Mouse (Mus musculus) embryonic facial prominence, embryonic 14.5 days (tissue): ENCODE data around the gene Draxin. TPM values are rescaled to one million over a fixed set of nuclear protein-coding genes. Genes with fewer than 3 reads are reported as not detected.
"Not testable (repeated sequence)": the region's sequence is repeated elsewhere in the genome, so short reads cannot be mapped to it uniquely, and the experiment has no call there.

Experiments used
- ATAC-seq: fragments of 200-750 bp; cut with Nextera tagmentation; 2 replicates; pipeline ENCODE4 v1.8.0; 2017; ENCODE audit warnings: low read depth, moderate number of reproducible peaks, moderate TSS enrichment
- DNase-seq: peaks from one replicate; pipeline ENCODE4 v3.0.0-alpha.2; 2015; ENCODE audit warnings: low spot score
- H3K27ac ChIP-seq: fragments of 300-500 bp; sonication (generic); replicated peaks from 2 replicates; pipeline ENCODE4 v1.5.1; 2014; ENCODE audit warnings: low read depth, mild to moderate bottlenecking, low read length, moderate library complexity
- H3K27me3 ChIP-seq: fragments of 300-500 bp; sonication (generic); replicated peaks from 2 replicates; pipeline ENCODE4 v1.6.1; 2014; ENCODE audit warnings: low read length; ENCODE audit not compliant: control insufficient read depth, insufficient read depth
- H3K36me3 ChIP-seq: fragments of 300-500 bp; sonication (generic); 2 replicates; pipeline ENCODE4 v1.6.1; 2014; ENCODE audit warnings: low read length, mixed read lengths; ENCODE audit not compliant: control insufficient read depth, insufficient read depth
- H3K4me1 ChIP-seq: fragments of 300-500 bp; sonication (generic); 2 replicates; pipeline ENCODE4 v1.6.1; 2014; ENCODE audit warnings: antibody characterized with exemption, low read length; ENCODE audit not compliant: control insufficient read depth, insufficient read depth
- H3K4me2 ChIP-seq: fragments of 300-500 bp; sonication (generic); 2 replicates; pipeline ENCODE4 v1.6.1; 2014; ENCODE audit warnings: low read depth, mild to moderate bottlenecking, low read length, moderate library complexity, mixed read lengths
- H3K4me3 ChIP-seq: fragments of 300-500 bp; sonication (generic); 2 replicates; pipeline ENCODE4 v1.5.1; 2014; ENCODE audit warnings: low read depth, mild to moderate bottlenecking, low read length
- H3K9ac ChIP-seq: fragments of 300-500 bp; sonication (generic); 2 replicates; pipeline ENCODE4 v1.6.1; 2014; ENCODE audit warnings: low read depth, mild to moderate bottlenecking, low read length, moderate library complexity, mixed read lengths
- H3K9me3 ChIP-seq: fragments of 300-500 bp; sonication (generic); 2 replicates; pipeline ENCODE4 v1.6.1; 2016; ENCODE audit warnings: low read length; ENCODE audit not compliant: control insufficient read depth
- WGBS: fragments of 180-500 bp; shearing (Covaris S2); extraction: QIAGEN DNeasy Blood & Tissue Kit; methylation state at CpG from one replicate; pipeline ENCODE4 v1.1.7; 2014; 5-methylcytosine and 5-hydroxymethylcytosine counted together
- polyA plus RNA-seq: library from polyadenylated mRNA; unstranded; fragments of >200 nt; fragmentation: Nextera tagmentation; extraction: Ambion mirVana; gene quantifications from 2 replicates; pipeline ENCODE4 v1.2.1, GENCODE M21; 2014

The Draxin gene
- polyA plus RNA-seq, 1 experiment from 2014 or later = 0.56 TPM

GRCm38 (mm10) chr4:148056801-148057200, 73.7 kb downstream of the Draxin start:
- ATAC-seq = no peak
- no peak overlapping the region for H3K4me2 ChIP-seq
- 81% methylated on average over 4 of the region's 4 CpGs for WGBS
- H3K9me3 ChIP-seq = no peaks in the 10 kb centered on the region
- H3K9ac ChIP-seq = no peak overlapping the region
- H3K36me3 ChIP-seq = peaks cover 66% of the 10 kb centered on the region
- H3K27ac ChIP-seq = no peak overlapping the region
- H3K27me3 ChIP-seq = no peaks in the 10 kb centered on the region
- no peak overlapping the region for H3K4me3 ChIP-seq
- no peaks in the 10 kb centered on the region for H3K4me1 ChIP-seq
- DNase-seq = no peak

DNA sequence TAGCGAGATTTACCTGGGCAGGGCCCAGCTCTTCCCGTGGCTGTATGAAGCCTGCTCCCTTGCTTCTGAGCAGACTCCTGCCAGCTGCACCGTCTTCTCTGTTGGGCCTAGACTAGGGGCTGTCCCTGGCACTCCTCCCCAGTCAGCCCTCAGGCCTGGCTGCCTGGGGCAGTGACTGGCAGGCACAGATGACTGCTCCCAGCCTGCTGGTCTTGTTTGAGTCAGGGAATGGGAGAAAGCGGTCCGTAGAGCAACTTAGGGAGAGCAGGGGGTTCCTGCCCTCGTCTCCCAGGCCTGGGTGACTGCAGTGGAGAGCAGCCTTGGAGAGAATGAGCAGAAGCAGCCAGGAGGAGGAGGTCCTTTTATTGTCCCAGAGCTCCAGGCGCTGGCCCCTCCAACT, 74.3 kb downstream of the Draxin start:
- 89% methylated on average over 7 of the region's 7 CpGs for WGBS
- no peak for ATAC-seq
- H3K36me3 ChIP-seq = peaks cover 71% of the 10 kb centered on the region

GRCm38 (mm10) chr4:148054961-148055695, 75.4 kb downstream of the Draxin start:
- WGBS = 90% methylated on average over 19 of the region's 21 CpGs
- Histone ChIP-seq H3K4me3 (no peak overlapping the region), H3K9ac (no peak overlapping the region), H3K36me3 (peaks cover 83% of the 10 kb centered on the region), H3K27ac (no peak overlapping the region), H3K27me3 (no peaks in the 10 kb centered on the region), H3K4me2 (no peak overlapping the region), H3K9me3 (no peaks in the 10 kb centered on the region), H3K4me1 (no peaks in the 10 kb centered on the region)
- DNase-seq = no peak
- no peak for ATAC-seq

More for the DNA sequence above, 74.3 kb downstream of the Draxin start:
- no peak overlapping the region for H3K4me3 ChIP-seq
- H3K9ac ChIP-seq = no peak overlapping the region
- H3K4me1 ChIP-seq = no peaks in the 10 kb centered on the region
- no peaks in the 10 kb centered on the region for H3K9me3 ChIP-seq
- H3K27ac ChIP-seq = no peak overlapping the region
- peak; percentile 23 for DNase-seq
- no peaks in the 10 kb centered on the region for H3K27me3 ChIP-seq
- no peak overlapping the region for H3K4me2 ChIP-seq

DNA sequence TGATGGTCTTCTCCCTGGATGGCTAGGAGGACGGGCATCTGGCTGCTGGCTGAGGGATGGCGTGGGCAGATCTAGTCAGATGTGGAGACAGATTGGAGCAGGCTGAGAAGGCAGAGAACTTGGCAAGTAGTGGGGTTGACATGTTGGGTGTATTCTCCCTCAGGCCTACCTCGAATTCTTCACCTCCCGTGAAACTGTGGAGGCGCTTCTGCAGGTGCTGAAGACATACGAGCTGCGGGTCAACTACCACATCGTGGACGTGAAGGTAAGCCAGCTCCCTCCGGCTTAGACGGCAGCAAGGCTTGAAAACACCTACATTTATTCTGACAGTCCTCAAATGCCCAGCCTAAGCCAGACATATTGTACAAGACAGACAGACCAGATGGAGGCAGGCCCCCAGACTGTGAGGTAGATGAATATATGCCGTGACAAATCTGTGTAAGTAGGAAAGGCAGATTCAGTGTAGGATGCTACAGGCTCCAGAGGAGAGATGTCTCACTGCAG, 77.0 kb downstream of the Draxin start:
- no peaks in the 10 kb centered on the region for H3K9me3 ChIP-seq
- no peak overlapping the region for H3K4me2 ChIP-seq
- no peak overlapping the region for H3K9ac ChIP-seq
- H3K27me3 ChIP-seq = no peaks in the 10 kb centered on the region
- no peak overlapping the region for H3K4me3 ChIP-seq
- 91% methylated on average over 12 of the region's 12 CpGs for WGBS
- DNase-seq (no peak), ATAC-seq (no peak)
- H3K27ac ChIP-seq = no peak overlapping the region
- peaks cover 99% of the 10 kb centered on the region for H3K36me3 ChIP-seq
- no peaks in the 10 kb centered on the region for H3K4me1 ChIP-seq

GRCm38 (mm10) chr4:148052976-148053375, 77.5 kb downstream of the Draxin start:
- H3K9ac ChIP-seq = no peak overlapping the region
- WGBS = 77% methylated on average over 2 of the region's 2 CpGs
- peaks cover 100% of the 10 kb centered on the region for H3K36me3 ChIP-seq
- H3K4me2 ChIP-seq = no peak overlapping the region
- ATAC-seq (no peak), DNase-seq (no peak)
- H3K9me3 ChIP-seq = no peaks in the 10 kb centered on the region
- no peak overlapping the region for H3K27ac ChIP-seq
- H3K27me3 ChIP-seq = no peaks in the 10 kb centered on the region
- no peaks in the 10 kb centered on the region for H3K4me1 ChIP-seq
- H3K4me3 ChIP-seq = no peak overlapping the region

DNA sequence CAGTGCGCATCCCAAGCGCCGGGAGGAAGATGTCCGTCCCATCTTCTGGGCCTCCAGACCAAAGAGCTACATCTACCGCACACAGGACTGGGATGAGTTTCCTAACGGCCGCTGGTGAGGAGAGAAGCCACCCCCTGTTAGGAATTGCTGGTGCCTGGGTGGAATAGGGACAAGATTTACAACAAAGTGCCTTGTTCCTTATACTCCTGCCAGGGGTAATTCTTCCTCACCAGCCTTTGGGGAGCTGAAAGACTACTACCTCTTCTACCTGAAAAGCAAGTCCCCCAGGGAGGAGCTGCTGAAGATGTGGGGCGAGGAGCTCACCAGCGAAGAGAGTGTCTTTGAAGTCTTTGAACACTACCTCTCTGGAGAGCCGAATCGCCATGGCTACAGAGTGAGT, 78.6 kb downstream of the Draxin start:
- Histone ChIP-seq H3K9ac (no peak overlapping the region), H3K4me3 (no peak overlapping the region), H3K27ac (no peak overlapping the region), H3K36me3 (peaks cover 98% of the 10 kb centered on the region), H3K4me2 (no peak overlapping the region), H3K4me1 (no peaks in the 10 kb centered on the region), H3K27me3 (no peaks in the 10 kb centered on the region), H3K9me3 (no peaks in the 10 kb centered on the region)
- ATAC-seq (no peak), DNase-seq (no peak)
- 90% methylated on average over 11 of the region's 11 CpGs for WGBS

DNA sequence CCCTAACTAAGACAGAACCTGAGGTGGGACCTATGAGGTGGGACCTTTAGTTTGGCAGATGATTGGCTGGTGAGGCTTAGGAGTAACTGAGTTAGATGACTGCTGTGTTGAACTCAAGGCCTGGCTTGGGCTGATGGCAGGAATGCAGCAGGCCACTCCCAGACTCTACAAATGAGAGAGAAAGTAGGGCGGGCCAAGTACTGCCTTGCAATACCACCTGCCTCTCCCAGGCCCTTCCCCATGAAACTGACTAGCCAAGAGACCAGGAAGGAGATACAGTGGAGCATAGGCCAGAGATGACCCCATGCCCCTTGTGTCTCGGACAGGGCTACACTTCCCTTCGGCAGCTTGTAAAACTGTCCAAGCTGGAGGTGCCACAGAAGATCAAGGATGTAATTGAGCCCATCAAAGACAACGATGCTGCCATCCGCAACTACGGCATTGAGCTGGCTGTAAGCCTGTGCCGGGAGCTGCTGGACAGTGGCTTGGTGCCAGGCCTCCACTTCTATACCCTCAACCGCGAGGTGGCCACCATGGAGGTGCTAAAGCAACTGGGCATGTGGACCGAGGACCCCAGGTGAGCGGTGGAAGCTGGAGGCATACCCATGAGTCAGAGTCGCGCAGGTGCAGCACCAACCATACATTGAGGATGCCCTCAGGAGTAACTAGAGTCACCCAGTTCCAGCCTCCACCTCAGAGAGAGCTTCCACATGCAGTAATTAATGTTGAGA, 79.3 kb downstream of the Draxin start:
- Histone ChIP-seq H3K36me3 (peaks cover 95% of the 10 kb centered on the region), H3K4me1 (no peaks in the 10 kb centered on the region), H3K4me2 (no peak overlapping the region), H3K27me3 (no peaks in the 10 kb centered on the region), H3K9me3 (no peaks in the 10 kb centered on the region), H3K27ac (no peak overlapping the region), H3K9ac (no peak overlapping the region), H3K4me3 (no peak overlapping the region)
- 94% methylated on average over 11 of the region's 13 CpGs for WGBS
- DNase-seq (no peak), ATAC-seq (no peak)

DNA sequence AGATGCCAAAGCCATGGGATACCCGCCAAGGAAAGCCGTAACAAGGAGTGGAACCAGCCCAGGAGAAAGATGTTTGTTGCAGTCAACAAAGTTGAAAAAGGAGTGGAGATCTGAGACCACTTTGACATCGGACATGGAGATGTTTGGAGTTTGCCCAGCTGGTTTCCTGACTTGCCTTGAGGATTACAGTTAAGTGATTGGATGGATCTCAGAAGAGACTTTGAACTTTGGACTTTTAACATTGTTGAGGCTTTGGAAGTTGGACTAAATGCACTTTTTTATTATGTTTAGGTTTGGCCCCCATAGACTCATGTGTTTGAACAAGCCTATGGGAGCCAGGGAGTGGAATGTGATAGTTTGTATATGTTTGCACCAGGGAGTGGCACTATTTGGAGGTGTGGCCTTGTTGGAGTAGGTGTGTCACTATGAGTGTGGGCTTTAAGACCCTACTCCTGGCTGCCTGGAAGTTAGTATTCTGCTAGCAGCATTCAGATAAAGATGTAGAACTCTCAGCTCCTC, 80.0 kb downstream of the Draxin start:
- not testable (repeated sequence) for H3K9ac ChIP-seq, H3K4me2 ChIP-seq, H3K27ac ChIP-seq, ATAC-seq, H3K9me3 ChIP-seq, DNase-seq, H3K27me3 ChIP-seq, H3K4me3 ChIP-seq, H3K4me1 ChIP-seq
- 95% methylated on average over 3 of the region's 3 CpGs for WGBS
- H3K36me3 ChIP-seq = peaks cover 95% of the 10 kb centered on the region
